Mouse (Mus musculus) megakaryocyte, embryonic 14.5 days (primary cell): Measurements from ENCODE around the gene Emc6.

ENCODE experiments used
- FLI1 ChIP-seq: IDR thresholded peaks from 2 replicates; pipeline ENCODE4 v1.6.1; 2012; ENCODE audit warnings: low read length, inconsistent platforms, mixed read lengths
- GATA1 ChIP-seq: IDR thresholded peaks from 3 replicates; pipeline ENCODE4 v1.6.1; 2012; ENCODE audit warnings: mixed read lengths, low read length, inconsistent platforms, borderline replicate concordance

GRCm38 (mm10) chr11:73134222-73134621 is 42.6 kb downstream of the Emc6 start:
- TF ChIP-seq GATA1 (no peak), FLI1 (no peak)
